Mouse (Mus musculus) CD4-positive, CD25-positive, alpha-beta regulatory T cell, adult 4 months (primary cell): ENCODE results near the gene Olfr498. TPM values are rescaled to one million over a fixed set of nuclear protein-coding genes. Genes with fewer than 3 reads are reported as not detected.

Experiments used
- ATAC-seq: one replicate; pipeline ENCODE4 v1.8.0; 2017
- polyA plus RNA-seq, 2 experiments: library from polyadenylated mRNA; unstranded; fragments of 100-300 nt; shearing (Covaris generic); gene quantifications; one replicate each; pipeline ENCODE4 v1.2.1; 2017

The Olfr498 gene
- not detected for polyA plus RNA-seq

DNA sequence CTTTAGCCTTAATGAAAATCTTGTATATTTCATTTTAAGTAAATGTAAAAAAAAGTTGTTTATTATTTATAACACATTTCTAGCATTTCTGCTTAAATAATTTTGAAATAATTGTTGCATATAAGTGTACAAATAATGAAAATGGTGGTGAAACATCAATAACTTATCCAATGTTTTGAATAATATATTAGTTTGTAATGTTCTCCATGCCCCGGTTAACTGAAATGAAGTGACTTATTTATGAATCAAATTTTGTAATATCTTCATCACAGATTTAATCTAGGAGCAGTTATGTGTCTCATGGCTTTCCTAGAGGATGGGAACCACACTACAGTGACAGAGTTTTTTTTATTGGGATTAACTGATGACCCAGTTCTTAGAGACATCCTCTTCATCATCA is at the start of gene Olfr498:
TSS of gene Olfr498 (plus strand) at position 301 of the 400 bp plus-strand sequence.
- ATAC-seq, result no peak

DNA sequence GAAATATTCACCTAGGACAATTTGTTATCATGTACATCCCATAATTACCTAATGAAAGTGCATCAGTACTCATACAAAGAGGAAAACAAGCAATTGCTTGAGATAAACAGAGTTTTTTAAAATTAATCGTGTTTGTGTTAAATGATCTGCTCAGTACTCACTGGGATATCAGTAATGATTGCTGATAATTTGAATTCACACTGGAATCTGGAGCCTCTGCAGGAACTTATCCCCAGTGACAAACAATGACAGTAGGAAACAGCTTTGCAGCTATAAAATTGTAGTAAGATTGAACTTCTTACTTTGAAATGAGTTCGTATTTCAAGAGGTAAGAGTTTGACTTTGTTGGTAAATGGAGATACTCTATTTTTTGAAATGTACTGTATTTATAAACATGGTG is 45.0 kb upstream of the Olfr498 start, which contains the start of gene Olfr497:
TSS of gene Olfr497 (plus strand) at position 301 of the 400 bp plus-strand sequence.
- no peak for ATAC-seq

Other genes with a start within 250 kb of the Olfr498 start
- not detected for gene Olfr488, start 207.0 kb upstream of the Olfr498 start, polyA plus RNA-seq
- not detected for gene Olfr490, start 176.4 kb upstream of the Olfr498 start, polyA plus RNA-seq
- not detected for gene Olfr491, start 151.9 kb upstream of the Olfr498 start, polyA plus RNA-seq
- gene Olfr492, start 141.7 kb upstream of the Olfr498 start, polyA plus RNA-seq, result not detected
- gene Olfr493, start 118.3 kb upstream of the Olfr498 start, polyA plus RNA-seq, result not detected
- gene Olfr494, start 100.0 kb upstream of the Olfr498 start, polyA plus RNA-seq, result not detected
- not detected for gene Olfr495, start 72.2 kb upstream of the Olfr498 start, polyA plus RNA-seq
- gene Olfr497, start 44.9 kb upstream of the Olfr498 start, polyA plus RNA-seq, result not detected
- not detected for gene Olfr502, start 59.7 kb downstream of the Olfr498 start, polyA plus RNA-seq
- gene Olfr503, start 79.2 kb downstream of the Olfr498 start, polyA plus RNA-seq, result not detected
- not detected for gene Olfr504, start 100.5 kb downstream of the Olfr498 start, polyA plus RNA-seq
- gene Olfr506, start 145.5 kb downstream of the Olfr498 start, polyA plus RNA-seq, result not detected
- not detected for gene Olfr507, start 156.5 kb downstream of the Olfr498 start, polyA plus RNA-seq
- gene Olfr508, start 164.7 kb downstream of the Olfr498 start, polyA plus RNA-seq, result not detected
- not detected for gene Olfr509, start 186.6 kb downstream of the Olfr498 start, polyA plus RNA-seq
- not detected for gene Olfr510, start 201.1 kb downstream of the Olfr498 start, polyA plus RNA-seq
- not detected for gene Olfr512, start 248.0 kb downstream of the Olfr498 start, polyA plus RNA-seq